Mouse (Mus musculus) midbrain, embryonic 15.5 days (tissue): ENCODE results near the gene Kctd19. TPM values are rescaled to one million over a fixed set of nuclear protein-coding genes. Genes with fewer than 3 reads are reported as not detected.

Experiments
- ATAC-seq: fragments of 200-750 bp; cut with Nextera tagmentation; replicated peaks from 2 replicates; pipeline ENCODE4 v1.8.0; 2017; ENCODE audit warnings: moderate TSS enrichment
- H3K27ac ChIP-seq: fragments of 300-500 bp; sonication (generic); 2 replicates; pipeline ENCODE4 v1.5.1; 2015; ENCODE audit warnings: mild to moderate bottlenecking, inconsistent platforms
- H3K27me3 ChIP-seq: fragments of 300-500 bp; sonication (generic); replicated peaks from 2 replicates; pipeline ENCODE4 v1.6.1; 2015; ENCODE audit warnings: inconsistent platforms
- H3K36me3 ChIP-seq: fragments of 300-500 bp; sonication (generic); replicated peaks from 2 replicates; pipeline ENCODE4 v1.6.1; 2015; ENCODE audit warnings: inconsistent platforms
- H3K4me1 ChIP-seq: fragments of 300-500 bp; sonication (generic); 2 replicates; pipeline ENCODE4 v1.6.1; 2015; ENCODE audit warnings: inconsistent platforms
- H3K4me2 ChIP-seq: fragments of 300-500 bp; sonication (generic); 2 replicates; pipeline ENCODE4 v1.6.1; 2015; ENCODE audit warnings: inconsistent platforms, mild to moderate bottlenecking, moderate library complexity
- H3K4me3 ChIP-seq: fragments of 300-500 bp; sonication (generic); 2 replicates; pipeline ENCODE4 v1.5.1; 2015; ENCODE audit warnings: mild to moderate bottlenecking, inconsistent platforms
- H3K9ac ChIP-seq: fragments of 300-500 bp; sonication (generic); 2 replicates; pipeline ENCODE4 v1.6.1; 2015; ENCODE audit warnings: mild to moderate bottlenecking, inconsistent platforms
- H3K9me3 ChIP-seq: fragments of 300-500 bp; sonication (generic); 2 replicates; pipeline ENCODE4 v1.6.1; 2016; ENCODE audit warnings: inconsistent platforms
- WGBS: fragments of 180-500 bp; shearing (Covaris S2); methylation state at CpG from one replicate; pipeline ENCODE4 v1.1.7; 2015; ENCODE audit warnings: mixed read lengths; 5-methylcytosine and 5-hydroxymethylcytosine counted together
- polyA plus RNA-seq: library from polyadenylated mRNA; unstranded; fragments of >200 nt; fragmentation: Nextera tagmentation; extraction: Ambion mirVana; gene quantifications from 2 replicates; pipeline ENCODE4 v1.2.1, GENCODE M21; 2015

Kctd19 gene
- polyA plus RNA-seq, 1 experiment from 2014 or later = not detected

- Histone ChIP-seq H3K9me3 (no peaks in the 10 kb centered on the region), H3K4me3 (no peak overlapping the region), H3K36me3 (no peaks in the 10 kb centered on the region), H3K27me3 (no peaks in the 10 kb centered on the region), H3K4me2 (no peak overlapping the region), H3K9ac (no peak overlapping the region), H3K4me1 (peaks cover 17% of the 10 kb centered on the region), H3K27ac (no peak overlapping the region)
- 94% methylated on average over 5 of the region's 5 CpGs for WGBS
- ATAC-seq = no peak
Measured at GRCm38 (mm10) chr8:105442661-105443060, 29.4 kb upstream of the Kctd19 start.

GRCm38 (mm10) chr8:105441433-105441832 is 28.1 kb upstream of the Kctd19 start:
- Histone ChIP-seq H3K36me3 (no peaks in the 10 kb centered on the region), H3K27me3 (no peaks in the 10 kb centered on the region), H3K4me3 (no peak overlapping the region), H3K9me3 (no peaks in the 10 kb centered on the region), H3K9ac (no peak overlapping the region), H3K4me2 (no peak overlapping the region), H3K27ac (no peak overlapping the region), H3K4me1 (peaks cover 17% of the 10 kb centered on the region)
- 9% methylated on average over 6 of the region's 6 CpGs for WGBS
- ATAC-seq = no peak

- no peak overlapping the region for H3K4me2 ChIP-seq
- H3K36me3 ChIP-seq = no peaks in the 10 kb centered on the region
- no peak overlapping the region for H3K9ac ChIP-seq
- H3K27me3 ChIP-seq = no peaks in the 10 kb centered on the region
- 0 out of 2 replicates have a peak, but pooled peaks cover 3% of the 10 kb centered on the region for H3K4me1 ChIP-seq
- H3K9me3 ChIP-seq = no peaks in the 10 kb centered on the region
- no peak overlapping the region for H3K4me3 ChIP-seq
- no peak for ATAC-seq
- 41% methylated on average over 5 of the region's 5 CpGs for WGBS
- no peak overlapping the region for H3K27ac ChIP-seq
Measured at GRCm38 (mm10) chr8:105438865-105439264, 25.6 kb upstream of the Kctd19 start.

GRCm38 (mm10) chr8:105437078-105437748 is 23.9 kb upstream of the Kctd19 start:
- ATAC-seq = no peak
- Histone ChIP-seq H3K27me3 (no peaks in the 10 kb centered on the region), H3K27ac (no peak overlapping the region), H3K4me3 (no peak overlapping the region), H3K4me2 (no peak overlapping the region), H3K36me3 (no peaks in the 10 kb centered on the region), H3K4me1 (peaks cover 16% of the 10 kb centered on the region), H3K9ac (no peak overlapping the region), H3K9me3 (no peaks in the 10 kb centered on the region)
- WGBS = 82% methylated on average over 5 of the region's 5 CpGs

GRCm38 (mm10) chr8:105436218-105436617 is 22.9 kb upstream of the Kctd19 start:
- WGBS = 74% methylated on average over 5 of the region's 5 CpGs

GRCm38 (mm10) chr8:105434136-105434535 is 20.8 kb upstream of the Kctd19 start:
- Histone ChIP-seq H3K4me3 (no peak overlapping the region), H3K9me3 (no peaks in the 10 kb centered on the region), H3K9ac (no peak overlapping the region), H3K4me2 (no peak overlapping the region), H3K4me1 (peaks cover 15% of the 10 kb centered on the region), H3K36me3 (no peaks in the 10 kb centered on the region), H3K27ac (no peak overlapping the region), H3K27me3 (no peaks in the 10 kb centered on the region)
- no peak for ATAC-seq
- WGBS = 60% methylated on average over 5 of the region's 5 CpGs

More at GRCm38 (mm10) chr8:105436218-105436617, 22.9 kb upstream of the Kctd19 start:
- Histone ChIP-seq H3K4me2 (no peak overlapping the region), H3K9ac (no peak overlapping the region), H3K27me3 (no peaks in the 10 kb centered on the region), H3K4me1 (peaks cover 18% of the 10 kb centered on the region), H3K36me3 (no peaks in the 10 kb centered on the region), H3K27ac (no peak overlapping the region), H3K9me3 (no peaks in the 10 kb centered on the region), H3K4me3 (no peak overlapping the region)
- ATAC-seq = no peak

GRCm38 (mm10) chr8:105433511-105433910 is 20.2 kb upstream of the Kctd19 start:
- Histone ChIP-seq H3K9me3 (no peaks in the 10 kb centered on the region), H3K9ac (no peak overlapping the region), H3K36me3 (no peaks in the 10 kb centered on the region), H3K4me3 (no peak overlapping the region), H3K4me1 (peaks cover 15% of the 10 kb centered on the region), H3K27ac (0 out of 2 replicates have a peak overlapping the region, but pooled peaks have one; percentile 8), H3K4me2 (no peak overlapping the region), H3K27me3 (no peaks in the 10 kb centered on the region)
- WGBS = 20% methylated on average over 5 of the region's 5 CpGs
- ATAC-seq = 0 out of 2 replicates have a peak, but pooled peaks have one; percentile 20

GRCm38 (mm10) chr8:105433021-105433420 is 19.7 kb upstream of the Kctd19 start:
- Histone ChIP-seq H3K9me3 (no peaks in the 10 kb centered on the region), H3K4me3 (no peak overlapping the region), H3K27me3 (no peaks in the 10 kb centered on the region), H3K4me1 (peaks cover 15% of the 10 kb centered on the region), H3K36me3 (no peaks in the 10 kb centered on the region), H3K27ac (no peak overlapping the region), H3K9ac (no peak overlapping the region), H3K4me2 (no peak overlapping the region)
- ATAC-seq = no peak
- 14% methylated on average over 6 of the region's 6 CpGs for WGBS

- Histone ChIP-seq H3K36me3 (no peaks in the 10 kb centered on the region), H3K27ac (no peak overlapping the region), H3K9ac (no peak overlapping the region), H3K4me3 (no peak overlapping the region), H3K9me3 (no peaks in the 10 kb centered on the region), H3K4me1 (peaks cover 15% of the 10 kb centered on the region), H3K4me2 (no peak overlapping the region), H3K27me3 (no peaks in the 10 kb centered on the region)
- WGBS = 49% methylated on average over 7 of the region's 7 CpGs
- ATAC-seq = no peak
Measured at GRCm38 (mm10) chr8:105431743-105432515, 18.6 kb upstream of the Kctd19 start.

GRCm38 (mm10) chr8:105426878-105427277 is 13.6 kb upstream of the Kctd19 start:
- no peaks in the 10 kb centered on the region for H3K27me3 ChIP-seq
- no peak overlapping the region for H3K4me2 ChIP-seq
- H3K9ac ChIP-seq = no peak overlapping the region
- no peaks in the 10 kb centered on the region for H3K9me3 ChIP-seq
- no peaks in the 10 kb centered on the region for H3K4me1 ChIP-seq
- H3K27ac ChIP-seq = no peak overlapping the region
- WGBS = 79% methylated on average over 6 of the region's 6 CpGs
- ATAC-seq = no peak
- no peaks in the 10 kb centered on the region for H3K36me3 ChIP-seq
- no peak overlapping the region for H3K4me3 ChIP-seq

GRCm38 (mm10) chr8:105422006-105422405 is 8.7 kb upstream of the Kctd19 start:
- WGBS = 79% methylated on average over 1 of the region's 1 CpGs
- Histone ChIP-seq H3K4me2 (no peak overlapping the region), H3K9ac (no peak overlapping the region), H3K4me1 (no peaks in the 10 kb centered on the region), H3K9me3 (no peaks in the 10 kb centered on the region), H3K27ac (no peak overlapping the region), H3K4me3 (no peak overlapping the region), H3K27me3 (no peaks in the 10 kb centered on the region), H3K36me3 (no peaks in the 10 kb centered on the region)
- no peak for ATAC-seq

GRCm38 (mm10) chr8:105419800-105420199 is 6.5 kb upstream of the Kctd19 start:
- no peak overlapping the region for H3K9ac ChIP-seq
- H3K36me3 ChIP-seq = no peaks in the 10 kb centered on the region
- H3K4me3 ChIP-seq = no peak overlapping the region
- H3K27me3 ChIP-seq = no peaks in the 10 kb centered on the region
- no peaks in the 10 kb centered on the region for H3K9me3 ChIP-seq
- H3K4me1 ChIP-seq = no peaks in the 10 kb centered on the region
- WGBS = 93% methylated on average over 4 of the region's 4 CpGs
- no peak for ATAC-seq
- no peak overlapping the region for H3K4me2 ChIP-seq
- no peak overlapping the region for H3K27ac ChIP-seq
